Mouse (Mus musculus) thymus, adult 2 months (tissue): Measurements from ENCODE around the gene Plpp6.

Experiments
- CTCF ChIP-seq: fragments of 200-500 bp; IDR thresholded peaks from 2 replicates; pipeline ENCODE4 v1.5.1; 2012; ENCODE audit warnings: mild to moderate bottlenecking, control low read depth, low read length, moderate library complexity, borderline replicate concordance; ENCODE audit not compliant: control insufficient read depth, poor library complexity, insufficient read depth; ENCODE audit errors: extremely low read depth
- POLR2A ChIP-seq: fragments of 200-500 bp; IDR thresholded peaks from 2 replicates; pipeline ENCODE4 v1.6.1; 2012; ENCODE audit warnings: mild to moderate bottlenecking, low read length, control low read depth, moderate library complexity; ENCODE audit not compliant: control insufficient read depth, poor library complexity, insufficient read depth; ENCODE audit errors: extremely low read depth

DNA sequence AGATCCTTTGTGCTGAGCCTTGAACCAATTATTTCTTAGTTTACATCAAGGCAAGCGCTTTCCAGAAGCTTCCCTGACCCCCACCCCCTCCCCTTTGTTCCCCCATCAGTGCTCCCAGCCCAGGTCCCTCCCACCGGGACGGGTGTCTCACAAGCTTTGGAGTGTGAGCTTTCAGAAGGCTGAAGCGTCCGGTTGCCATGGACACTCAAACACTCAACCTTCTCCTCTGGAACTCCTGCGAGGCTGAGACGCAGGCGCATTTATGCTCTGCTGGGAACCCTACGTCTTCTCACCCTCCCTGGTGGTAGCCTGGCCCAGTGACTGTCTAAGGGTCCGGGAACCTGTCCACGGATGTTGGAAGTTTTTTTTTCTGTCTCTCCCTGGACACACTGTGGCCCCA, 3.9 kb downstream of the Plpp6 start, which contains the start of gene 4430402I18Rik:
- TF ChIP-seq CTCF (no peak), POLR2A (no peak)
